Mouse (Mus musculus): Measurements from ENCODE around the gene Dnajc15. TPM values are rescaled to one million over a fixed set of nuclear protein-coding genes. Genes with fewer than 3 reads are reported as not detected.

Gene Dnajc15
- 21.2 and 48.0 TPM in 2 replicates for total RNA-seq (2017)

DNA sequence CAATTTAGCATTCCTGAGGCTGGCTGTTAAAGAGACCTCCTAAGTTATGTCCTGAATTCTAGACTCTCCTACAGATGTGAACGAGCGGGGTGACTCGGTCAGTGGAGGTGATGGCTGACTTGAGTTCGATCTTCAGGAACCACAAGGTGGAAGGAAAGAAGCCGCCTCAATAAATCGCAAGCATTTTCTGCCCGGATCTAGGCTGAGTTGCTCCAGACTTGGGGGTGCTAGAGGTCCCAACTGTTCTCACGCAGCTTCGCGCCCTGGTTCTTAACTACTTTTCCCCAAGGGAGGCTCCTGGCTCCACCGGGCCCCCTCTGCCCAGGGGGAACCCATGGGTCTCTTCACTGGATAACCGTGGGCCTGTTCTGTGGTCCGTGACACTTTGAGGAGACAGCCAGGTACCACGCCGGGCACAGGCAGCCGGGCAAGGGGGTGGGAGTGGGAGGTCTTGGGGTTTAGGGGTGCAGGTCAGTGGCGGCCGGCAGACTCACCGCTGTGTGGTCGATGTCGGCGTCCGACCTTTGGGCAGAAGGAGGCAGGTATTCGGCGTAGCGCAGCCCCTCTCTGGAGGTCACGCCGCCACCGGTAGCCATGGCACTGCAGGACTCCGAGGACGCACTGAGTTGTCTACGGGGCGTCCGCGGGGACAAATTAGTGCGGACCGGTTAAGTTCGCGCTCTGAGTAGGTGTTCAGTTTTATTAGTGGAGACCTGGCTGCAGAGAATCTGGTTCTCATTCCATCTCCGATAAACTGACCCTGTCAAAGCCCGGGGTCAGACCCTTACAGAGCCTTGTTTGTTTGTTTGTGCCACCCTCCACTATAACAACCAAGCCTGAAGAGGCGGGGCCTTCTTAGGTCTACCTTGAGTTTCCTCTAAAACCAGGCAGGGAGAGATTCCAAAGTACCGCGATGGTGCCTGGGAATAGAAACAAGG, at the start of gene Dnajc15:
Gene Dnajc15, minus strand, starts transcription at position 822 of the 938 bp plus-strand sequence.
- ATAC-seq (replicated peaks in 1 of 2; ENCODE audit: insufficient read depth in 1 of 2, low FRiP score in 2 of 2, low TSS enrichment in 1 of 2, low read depth in 1 of 2, poor library complexity in 2 of 2, severe bottlenecking in 2 of 2), result peak; percentile 84 to 92

GRCm38 (mm10) chr14:77923076-77923865, 48.3 kb upstream of the Dnajc15 start:
- ATAC-seq (replicated peaks in 1 of 2; ENCODE audit: insufficient read depth in 1 of 2, low FRiP score in 2 of 2, low TSS enrichment in 1 of 2, low read depth in 1 of 2, poor library complexity in 2 of 2, severe bottlenecking in 2 of 2), result no peak

- no peak for ATAC-seq (replicated peaks in 1 of 2; ENCODE audit: insufficient read depth in 1 of 2, low FRiP score in 2 of 2, low TSS enrichment in 1 of 2, low read depth in 1 of 2, poor library complexity in 2 of 2, severe bottlenecking in 2 of 2)
These were observed 46.7 kb upstream of the Dnajc15 start for GRCm38 (mm10) chr14:77921641-77922040.

DNA sequence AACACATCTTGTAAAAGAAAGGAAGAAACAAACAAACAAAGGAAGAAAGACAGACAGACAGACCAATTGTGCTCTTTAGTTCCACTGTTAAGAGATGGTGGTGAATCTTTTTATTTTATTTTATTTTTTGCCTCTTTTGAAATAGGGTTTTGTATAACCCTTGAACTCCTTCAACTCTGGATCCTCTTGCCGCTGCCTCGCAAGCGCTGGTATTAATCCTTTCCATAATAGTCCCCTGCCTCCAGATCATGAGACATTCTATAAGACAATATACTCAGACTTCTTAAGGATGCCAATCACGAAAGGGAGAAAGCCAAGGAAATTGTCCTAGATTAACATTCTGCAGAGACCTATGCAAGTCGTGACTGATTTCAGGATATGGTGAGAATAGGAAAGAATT, 40.9 kb upstream of the Dnajc15 start:
- ATAC-seq (replicated peaks in 1 of 2; ENCODE audit: insufficient read depth in 1 of 2, low FRiP score in 2 of 2, low TSS enrichment in 1 of 2, low read depth in 1 of 2, poor library complexity in 2 of 2, severe bottlenecking in 2 of 2), result no peak

DNA sequence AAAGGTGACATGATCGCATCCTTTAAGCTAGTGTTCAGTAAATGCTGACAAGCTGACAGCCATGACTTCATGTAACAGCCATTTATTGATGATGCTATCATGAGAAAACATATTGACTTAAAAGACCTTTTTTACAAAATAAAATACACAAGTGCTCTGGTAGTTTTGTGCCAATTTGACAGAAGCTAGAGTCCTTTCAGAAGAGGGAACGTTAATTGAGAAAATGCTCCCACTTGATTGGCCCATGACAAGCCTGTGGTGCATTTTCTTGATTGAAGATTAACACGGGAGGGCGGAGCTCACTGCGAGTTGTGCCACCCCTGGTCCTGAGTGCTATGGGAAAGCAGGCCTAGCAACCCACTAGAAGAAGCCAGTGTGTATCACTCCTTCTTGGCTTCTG, 31.7 kb upstream of the Dnajc15 start:
- ATAC-seq (replicated peaks in 1 of 2; ENCODE audit: insufficient read depth in 1 of 2, low FRiP score in 2 of 2, low TSS enrichment in 1 of 2, low read depth in 1 of 2, poor library complexity in 2 of 2, severe bottlenecking in 2 of 2), result no peak

DNA sequence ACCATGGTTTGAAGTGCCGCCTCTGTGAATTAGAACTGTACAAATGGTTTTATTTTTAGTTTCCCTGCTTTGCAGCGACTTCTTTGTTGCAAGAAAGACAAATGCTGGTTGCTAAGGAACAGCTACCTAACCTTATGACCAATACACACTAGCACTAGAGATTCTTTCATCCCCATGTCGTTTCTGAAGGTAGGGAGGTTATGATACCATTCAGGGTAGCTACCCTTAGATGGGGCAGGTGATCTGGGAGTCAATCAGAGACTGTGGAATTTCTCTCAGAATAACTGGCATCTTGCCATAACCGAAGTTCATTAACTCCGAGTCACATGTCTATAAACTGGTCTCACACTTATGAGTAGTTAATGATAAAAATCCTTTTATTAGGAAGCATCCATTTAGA, 30.5 kb upstream of the Dnajc15 start:
- ATAC-seq (replicated peaks in 1 of 2; ENCODE audit: insufficient read depth in 1 of 2, low FRiP score in 2 of 2, low TSS enrichment in 1 of 2, low read depth in 1 of 2, poor library complexity in 2 of 2, severe bottlenecking in 2 of 2), result no peak

DNA sequence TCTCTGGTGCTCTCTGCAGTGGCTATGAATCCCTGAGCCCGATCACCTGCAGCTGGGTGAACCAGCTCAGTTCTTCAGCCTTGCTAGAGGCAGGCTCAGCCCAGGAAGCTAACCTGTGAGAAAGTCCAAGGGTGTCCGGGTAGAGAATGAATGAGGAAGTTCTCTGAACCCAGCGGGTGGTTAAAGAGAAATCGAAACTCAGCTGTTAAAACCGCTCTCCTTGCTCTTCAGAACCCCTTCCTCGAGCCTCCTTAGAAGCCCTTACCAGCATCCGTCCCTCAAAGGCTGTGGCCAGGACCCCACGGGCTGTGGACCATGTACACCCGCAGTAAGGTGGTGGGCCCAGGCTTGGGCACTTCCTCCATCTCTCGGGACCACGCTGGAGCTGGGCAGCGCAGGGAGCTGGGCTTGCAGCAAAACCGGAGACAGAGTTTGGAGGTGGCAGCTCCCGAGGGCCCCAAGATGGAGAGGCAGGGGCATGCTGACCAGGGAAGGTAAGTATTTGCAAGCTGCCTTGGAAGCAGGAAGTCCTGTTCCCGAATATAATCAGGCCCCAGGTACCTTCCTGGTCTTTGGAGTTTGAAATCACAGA, 29.3 kb upstream of the Dnajc15 start, which contains the start of gene Epsti1:
Gene Epsti1, plus strand, starts transcription at position 69 of the 592 bp plus-strand sequence.
- peak; percentile 81 to 88 for ATAC-seq (replicated peaks in 1 of 2; ENCODE audit: insufficient read depth in 1 of 2, low FRiP score in 2 of 2, low TSS enrichment in 1 of 2, low read depth in 1 of 2, poor library complexity in 2 of 2, severe bottlenecking in 2 of 2)

DNA sequence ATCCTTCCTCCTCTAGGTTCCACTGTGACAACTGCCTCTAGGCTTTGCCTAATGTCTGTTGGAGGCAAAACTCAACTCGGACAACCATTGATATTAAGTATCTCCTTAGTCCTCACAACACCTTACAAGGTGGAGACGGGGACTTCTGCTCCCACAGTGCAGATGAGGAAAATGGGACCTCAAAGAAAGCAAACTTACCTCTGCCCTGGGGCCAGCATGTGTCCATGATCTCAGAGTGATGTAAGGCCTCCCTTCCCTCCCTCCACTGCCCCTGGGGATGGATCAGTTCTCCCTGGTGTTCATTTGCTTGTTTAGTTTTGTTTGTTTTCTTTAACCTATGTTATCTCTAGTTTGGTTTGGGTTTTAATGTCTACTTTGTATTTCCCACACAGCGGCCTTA, 27.6 kb upstream of the Dnajc15 start:
- no peak for ATAC-seq (replicated peaks in 1 of 2; ENCODE audit: insufficient read depth in 1 of 2, low FRiP score in 2 of 2, low TSS enrichment in 1 of 2, low read depth in 1 of 2, poor library complexity in 2 of 2, severe bottlenecking in 2 of 2)

DNA sequence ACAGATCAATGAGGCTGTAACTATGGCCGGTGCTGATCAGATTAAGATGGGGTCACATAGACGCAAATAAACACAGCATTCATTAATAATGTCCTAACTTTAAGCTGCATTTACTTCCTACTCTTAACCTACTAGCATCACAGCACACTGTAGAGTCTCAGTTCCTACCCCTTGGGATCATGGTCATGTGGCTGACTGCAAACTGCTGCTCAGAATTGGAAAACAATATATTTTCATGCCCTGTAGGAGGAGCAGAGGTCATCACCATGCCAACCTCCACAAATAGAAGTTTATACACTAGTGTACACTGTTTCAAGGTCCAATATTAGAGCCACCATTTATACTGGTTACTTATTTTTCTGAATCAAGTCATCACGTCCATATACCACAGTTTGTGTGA, 21.0 kb upstream of the Dnajc15 start:
- no peak for ATAC-seq (replicated peaks in 1 of 2; ENCODE audit: insufficient read depth in 1 of 2, low FRiP score in 2 of 2, low TSS enrichment in 1 of 2, low read depth in 1 of 2, poor library complexity in 2 of 2, severe bottlenecking in 2 of 2)

GRCm38 (mm10) chr14:77889911-77890310, 15.0 kb upstream of the Dnajc15 start:
- ATAC-seq (replicated peaks in 1 of 2; ENCODE audit: insufficient read depth in 1 of 2, low FRiP score in 2 of 2, low TSS enrichment in 1 of 2, low read depth in 1 of 2, poor library complexity in 2 of 2, severe bottlenecking in 2 of 2), result no peak

DNA sequence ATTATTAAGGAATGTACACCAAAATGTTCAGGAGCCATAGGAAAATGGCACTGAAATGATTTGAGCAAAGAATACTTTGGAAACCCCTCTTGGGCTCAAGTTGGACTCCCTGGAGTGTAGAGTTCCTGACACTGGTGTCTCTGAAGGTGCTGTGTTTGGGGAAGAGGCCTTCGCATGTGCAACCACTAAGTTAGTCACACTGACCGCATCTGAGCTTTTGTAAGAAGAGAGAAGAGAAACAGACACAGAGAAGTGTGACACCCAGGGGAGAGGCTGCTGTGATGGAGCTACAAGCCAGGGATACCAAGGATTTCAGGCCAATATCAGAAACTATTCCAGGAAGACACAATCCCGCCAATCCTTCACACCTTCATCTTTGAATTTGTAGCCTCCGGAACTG, 12.0 kb upstream of the Dnajc15 start:
- no peak for ATAC-seq (replicated peaks in 1 of 2; ENCODE audit: insufficient read depth in 1 of 2, low FRiP score in 2 of 2, low TSS enrichment in 1 of 2, low read depth in 1 of 2, poor library complexity in 2 of 2, severe bottlenecking in 2 of 2)

DNA sequence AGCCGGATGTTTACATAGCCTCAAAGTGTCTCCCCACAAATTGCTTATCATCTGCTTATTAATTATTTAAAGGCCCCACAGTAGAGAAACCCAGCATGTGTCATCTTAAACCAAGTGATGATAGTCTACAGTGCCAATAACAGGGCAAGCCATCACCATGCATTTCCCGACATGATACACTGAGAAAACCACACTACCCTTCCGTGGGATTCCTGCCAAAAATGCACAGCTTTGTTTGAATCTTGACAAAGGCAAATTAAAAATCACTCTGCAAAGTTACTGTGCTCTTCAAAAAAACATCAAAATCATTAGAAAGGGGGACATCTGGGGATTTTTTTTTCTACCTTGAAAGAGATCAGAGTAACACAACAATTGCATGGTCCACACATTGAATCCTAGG, 11.5 kb upstream of the Dnajc15 start:
- no peak for ATAC-seq (replicated peaks in 1 of 2; ENCODE audit: insufficient read depth in 1 of 2, low FRiP score in 2 of 2, low TSS enrichment in 1 of 2, low read depth in 1 of 2, poor library complexity in 2 of 2, severe bottlenecking in 2 of 2)

DNA sequence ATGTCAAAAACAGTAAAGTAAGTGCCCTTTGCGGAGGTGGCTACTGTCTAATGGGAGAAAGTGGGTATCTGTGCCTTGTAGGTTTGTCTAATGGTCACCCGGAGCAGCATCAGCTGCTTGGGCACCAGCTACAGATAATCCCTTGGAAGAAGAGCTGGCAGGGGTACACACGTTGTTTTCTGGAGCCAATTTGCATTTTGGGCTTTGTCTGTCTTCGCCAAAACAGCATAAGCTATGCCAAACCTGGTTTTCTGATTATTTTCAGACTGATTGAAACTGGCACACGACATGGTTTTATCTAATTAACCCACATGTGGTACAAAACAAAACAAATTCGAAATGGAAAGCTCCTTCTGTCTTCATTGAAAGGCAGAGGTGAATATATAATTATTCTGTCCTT, 7.7 kb upstream of the Dnajc15 start:
- no peak for ATAC-seq (replicated peaks in 1 of 2; ENCODE audit: insufficient read depth in 1 of 2, low FRiP score in 2 of 2, low TSS enrichment in 1 of 2, low read depth in 1 of 2, poor library complexity in 2 of 2, severe bottlenecking in 2 of 2)

- no peak for ATAC-seq (replicated peaks in 1 of 2; ENCODE audit: insufficient read depth in 1 of 2, low FRiP score in 2 of 2, low TSS enrichment in 1 of 2, low read depth in 1 of 2, poor library complexity in 2 of 2, severe bottlenecking in 2 of 2)
These were observed 7.1 kb upstream of the Dnajc15 start for GRCm38 (mm10) chr14:77881998-77882397.

GRCm38 (mm10) chr14:77877876-77878275, 3.0 kb upstream of the Dnajc15 start:
- peak; percentile 72; a peak in 3 of 4 replicates for ATAC-seq (replicated peaks in 1 of 2; ENCODE audit: insufficient read depth in 1 of 2, low FRiP score in 2 of 2, low TSS enrichment in 1 of 2, low read depth in 1 of 2, poor library complexity in 2 of 2, severe bottlenecking in 2 of 2)

GRCm38 (mm10) chr14:77876199-77876598, 1.3 kb upstream of the Dnajc15 start:
- ATAC-seq (replicated peaks in 1 of 2; ENCODE audit: insufficient read depth in 1 of 2, low FRiP score in 2 of 2, low TSS enrichment in 1 of 2, low read depth in 1 of 2, poor library complexity in 2 of 2, severe bottlenecking in 2 of 2), result no peak

- ATAC-seq (replicated peaks in 1 of 2; ENCODE audit: insufficient read depth in 1 of 2, low FRiP score in 2 of 2, low TSS enrichment in 1 of 2, low read depth in 1 of 2, poor library complexity in 2 of 2, severe bottlenecking in 2 of 2), result peak; percentile 22 to 26; a peak in 2 of 4 replicates
These were observed 3.4 kb downstream of the Dnajc15 start for GRCm38 (mm10) chr14:77871380-77871975.
